Mouse (Mus musculus): ENCODE data around the gene Fam19a1. TPM values are rescaled to one million over a fixed set of nuclear protein-coding genes. Genes with fewer than 3 reads are reported as not detected.

The Fam19a1 gene
- polyA plus RNA-seq, 1 experiment from 2014 or later: 2.3 TPM

DNA sequence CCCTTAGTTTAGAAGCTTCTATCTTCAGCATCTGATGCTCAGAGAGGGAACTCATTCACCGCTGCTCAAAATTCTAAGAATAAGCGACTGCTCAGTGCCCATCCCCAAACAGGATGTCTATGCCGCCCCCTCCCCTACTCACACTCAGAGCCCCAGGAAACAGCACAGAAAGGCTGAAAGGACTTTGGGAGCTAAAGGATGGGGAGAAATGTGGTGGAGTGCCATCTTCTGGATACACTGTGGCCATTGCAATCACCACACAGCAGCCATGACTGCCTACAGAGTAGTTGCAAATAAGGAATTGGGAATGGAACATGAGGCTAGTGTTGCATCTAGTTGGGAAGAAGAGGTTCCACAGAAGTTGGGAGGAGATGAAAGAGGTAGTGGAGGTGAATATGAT, 319.4 kb downstream of the Fam19a1 start:
- Histone ChIP-seq H3K9ac (ENCODE audit: low read length) (no peak overlapping the region), H3K4me3 (ENCODE audit: low read depth, low read length) (no peak overlapping the region), H3K4me1 (ENCODE audit: control insufficient read depth, insufficient read depth, low read length) (no peaks in the 10 kb centered on the region), H3K4me2 (ENCODE audit: low read depth) (no peak overlapping the region), H3K9me3 (ENCODE audit: control insufficient read depth, low read length) (no peaks in the 10 kb centered on the region), H3K27me3 (ENCODE audit: control insufficient read depth, insufficient read depth, low read length) (no peaks in the 10 kb centered on the region), H3K27ac (ENCODE audit: low read depth, low read length) (no peak overlapping the region), H3K36me3 (ENCODE audit: control insufficient read depth, insufficient read depth, low read length) (no peaks in the 10 kb centered on the region)
- 86% methylated on average over 3 of the region's 3 CpGs for WGBS
- no peak for ATAC-seq (ENCODE audit: insufficient read depth, low FRiP score, low TSS enrichment)
- DNase-seq (ENCODE audit: low spot score): no peak

DNA sequence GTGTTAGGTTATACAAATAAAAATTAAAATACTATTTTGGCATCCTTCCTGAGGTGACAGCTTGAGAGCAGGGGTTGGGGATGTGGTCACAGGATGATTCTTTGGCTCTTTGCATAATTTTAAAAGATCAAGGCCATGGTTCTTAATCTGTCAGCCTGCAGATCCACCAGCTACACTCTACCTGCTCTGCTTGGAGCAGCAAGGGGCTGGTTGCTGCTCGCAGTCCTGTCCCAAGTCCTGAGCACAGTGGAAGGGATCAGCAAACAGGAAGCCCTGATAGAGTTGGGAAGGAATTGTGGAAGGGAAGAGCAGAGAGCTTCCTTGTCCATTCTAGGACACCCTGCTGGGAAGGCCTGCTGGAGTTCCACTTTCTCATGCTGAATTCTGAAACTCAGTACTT, 320.9 kb downstream of the Fam19a1 start:
- DNase-seq (ENCODE audit: low spot score) (no peak), ATAC-seq (ENCODE audit: insufficient read depth, low FRiP score, low TSS enrichment) (no peak)
- Histone ChIP-seq H3K27ac (ENCODE audit: low read depth, low read length) (no peak overlapping the region), H3K36me3 (ENCODE audit: control insufficient read depth, insufficient read depth, low read length) (no peaks in the 10 kb centered on the region), H3K4me2 (ENCODE audit: low read depth) (no peak overlapping the region), H3K9me3 (ENCODE audit: control insufficient read depth, low read length) (no peaks in the 10 kb centered on the region), H3K4me1 (ENCODE audit: control insufficient read depth, insufficient read depth, low read length) (no peaks in the 10 kb centered on the region), H3K27me3 (ENCODE audit: control insufficient read depth, insufficient read depth, low read length) (no peaks in the 10 kb centered on the region), H3K4me3 (ENCODE audit: low read depth, low read length) (no peak overlapping the region), H3K9ac (ENCODE audit: low read length) (no peak overlapping the region)
- 78% methylated on average over 1 of the region's 1 CpGs for WGBS

GRCm38 (mm10) chr6:96435545-96435944, 322.6 kb downstream of the Fam19a1 start:
- ATAC-seq (ENCODE audit: insufficient read depth, low FRiP score, low TSS enrichment): no peak
- H3K27ac ChIP-seq (ENCODE audit: low read depth, low read length): no peak overlapping the region
- no peak for DNase-seq (ENCODE audit: low spot score)
- no peaks in the 10 kb centered on the region for H3K9me3 ChIP-seq (ENCODE audit: control insufficient read depth, low read length)
- no peaks in the 10 kb centered on the region for H3K36me3 ChIP-seq (ENCODE audit: control insufficient read depth, insufficient read depth, low read length)
- no peak overlapping the region for H3K4me2 ChIP-seq (ENCODE audit: low read depth)
- H3K4me1 ChIP-seq (ENCODE audit: control insufficient read depth, insufficient read depth, low read length): no peaks in the 10 kb centered on the region
- H3K4me3 ChIP-seq (ENCODE audit: low read depth, low read length): no peak overlapping the region
- no peak overlapping the region for H3K9ac ChIP-seq (ENCODE audit: low read length)
- no peaks in the 10 kb centered on the region for H3K27me3 ChIP-seq (ENCODE audit: control insufficient read depth, insufficient read depth, low read length)
- WGBS: 49% methylated on average over 2 of the region's 2 CpGs

- ATAC-seq (ENCODE audit: insufficient read depth, low FRiP score, low TSS enrichment): no peak
- Histone ChIP-seq H3K27me3 (ENCODE audit: control insufficient read depth, insufficient read depth, low read length) (no peaks in the 10 kb centered on the region), H3K27ac (ENCODE audit: low read depth, low read length) (no peak overlapping the region), H3K9ac (ENCODE audit: low read length) (no peak overlapping the region), H3K9me3 (ENCODE audit: control insufficient read depth, low read length) (no peaks in the 10 kb centered on the region), H3K36me3 (ENCODE audit: control insufficient read depth, insufficient read depth, low read length) (no peaks in the 10 kb centered on the region), H3K4me3 (ENCODE audit: low read depth, low read length) (no peak overlapping the region), H3K4me1 (ENCODE audit: control insufficient read depth, insufficient read depth, low read length) (no peaks in the 10 kb centered on the region), H3K4me2 (ENCODE audit: low read depth) (no peak overlapping the region)
- 53% methylated on average over 3 of the region's 3 CpGs for WGBS
- DNase-seq (ENCODE audit: low spot score): no peak
These were observed 324.9 kb downstream of the Fam19a1 start for GRCm38 (mm10) chr6:96437814-96438213.

- H3K36me3 ChIP-seq (ENCODE audit: control insufficient read depth, insufficient read depth, low read length): no peaks in the 10 kb centered on the region
- no peaks in the 10 kb centered on the region for H3K4me1 ChIP-seq (ENCODE audit: control insufficient read depth, insufficient read depth, low read length)
- DNase-seq (ENCODE audit: low spot score) (no peak), ATAC-seq (ENCODE audit: insufficient read depth, low FRiP score, low TSS enrichment) (no peak)
- no peaks in the 10 kb centered on the region for H3K27me3 ChIP-seq (ENCODE audit: control insufficient read depth, insufficient read depth, low read length)
- no peak overlapping the region for H3K27ac ChIP-seq (ENCODE audit: low read depth, low read length)
- 43% methylated on average over 2 of the region's 2 CpGs for WGBS
- H3K9ac ChIP-seq (ENCODE audit: low read length): no peak overlapping the region
- no peaks in the 10 kb centered on the region for H3K9me3 ChIP-seq (ENCODE audit: control insufficient read depth, low read length)
- no peak overlapping the region for H3K4me3 ChIP-seq (ENCODE audit: low read depth, low read length)
- no peak overlapping the region for H3K4me2 ChIP-seq (ENCODE audit: low read depth)
These were observed 326.5 kb downstream of the Fam19a1 start for GRCm38 (mm10) chr6:96439419-96439818.

DNA sequence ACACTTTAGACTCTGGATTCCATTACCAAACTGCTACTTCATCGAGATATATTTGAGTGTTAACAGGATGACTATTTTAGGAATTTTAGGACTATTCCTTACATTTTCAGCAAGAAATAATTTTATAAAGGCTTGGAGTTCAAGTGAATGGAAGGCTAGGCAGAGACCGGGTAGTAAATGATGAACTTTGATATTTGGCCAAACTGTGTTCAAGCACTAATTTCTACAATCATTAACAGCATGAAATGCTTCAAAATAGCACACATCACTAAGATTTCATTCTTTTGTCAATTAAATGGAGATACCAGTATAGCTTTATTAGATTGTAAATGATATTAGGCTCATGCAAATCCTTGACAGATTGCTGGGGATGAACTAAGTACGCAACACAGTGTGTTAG, 329.0 kb downstream of the Fam19a1 start:
- H3K27me3 ChIP-seq (ENCODE audit: control insufficient read depth, insufficient read depth, low read length): no peaks in the 10 kb centered on the region
- no peaks in the 10 kb centered on the region for H3K9me3 ChIP-seq (ENCODE audit: control insufficient read depth, low read length)
- DNase-seq (ENCODE audit: low spot score) (no peak), ATAC-seq (ENCODE audit: insufficient read depth, low FRiP score, low TSS enrichment) (no peak)
- H3K4me3 ChIP-seq (ENCODE audit: low read depth, low read length): no peak overlapping the region
- 90% methylated on average over 3 of the region's 3 CpGs for WGBS
- H3K9ac ChIP-seq (ENCODE audit: low read length): no peak overlapping the region
- no peaks in the 10 kb centered on the region for H3K4me1 ChIP-seq (ENCODE audit: control insufficient read depth, insufficient read depth, low read length)
- no peak overlapping the region for H3K27ac ChIP-seq (ENCODE audit: low read depth, low read length)
- no peaks in the 10 kb centered on the region for H3K36me3 ChIP-seq (ENCODE audit: control insufficient read depth, insufficient read depth, low read length)
- no peak overlapping the region for H3K4me2 ChIP-seq (ENCODE audit: low read depth)

GRCm38 (mm10) chr6:96447466-96447865, 334.5 kb downstream of the Fam19a1 start:
- Histone ChIP-seq H3K27ac (ENCODE audit: low read depth, low read length) (no peak overlapping the region), H3K4me1 (ENCODE audit: control insufficient read depth, insufficient read depth, low read length) (no peaks in the 10 kb centered on the region), H3K4me3 (ENCODE audit: low read depth, low read length) (no peak overlapping the region), H3K27me3 (ENCODE audit: control insufficient read depth, insufficient read depth, low read length) (no peaks in the 10 kb centered on the region), H3K9me3 (ENCODE audit: control insufficient read depth, low read length) (no peaks in the 10 kb centered on the region), H3K4me2 (ENCODE audit: low read depth) (no peak overlapping the region), H3K36me3 (ENCODE audit: control insufficient read depth, insufficient read depth, low read length) (no peaks in the 10 kb centered on the region), H3K9ac (ENCODE audit: low read length) (no peak overlapping the region)
- 88% methylated on average over 4 of the region's 4 CpGs for WGBS
- DNase-seq (ENCODE audit: low spot score): no peak
- ATAC-seq (ENCODE audit: insufficient read depth, low FRiP score, low TSS enrichment): no peak

GRCm38 (mm10) chr6:96456266-96456665, 343.3 kb downstream of the Fam19a1 start:
- no peak overlapping the region for H3K9ac ChIP-seq (ENCODE audit: low read length)
- H3K27ac ChIP-seq (ENCODE audit: low read depth, low read length): no peak overlapping the region
- H3K27me3 ChIP-seq (ENCODE audit: control insufficient read depth, insufficient read depth, low read length): no peaks in the 10 kb centered on the region
- no peak for ATAC-seq (ENCODE audit: insufficient read depth, low FRiP score, low TSS enrichment)
- no peaks in the 10 kb centered on the region for H3K9me3 ChIP-seq (ENCODE audit: control insufficient read depth, low read length)
- H3K4me3 ChIP-seq (ENCODE audit: low read depth, low read length): no peak overlapping the region
- 75% methylated on average over 1 of the region's 1 CpGs for WGBS
- H3K4me1 ChIP-seq (ENCODE audit: control insufficient read depth, insufficient read depth, low read length): no peaks in the 10 kb centered on the region
- DNase-seq (ENCODE audit: low spot score): no peak
- no peaks in the 10 kb centered on the region for H3K36me3 ChIP-seq (ENCODE audit: control insufficient read depth, insufficient read depth, low read length)
- H3K4me2 ChIP-seq (ENCODE audit: low read depth): no peak overlapping the region

DNA sequence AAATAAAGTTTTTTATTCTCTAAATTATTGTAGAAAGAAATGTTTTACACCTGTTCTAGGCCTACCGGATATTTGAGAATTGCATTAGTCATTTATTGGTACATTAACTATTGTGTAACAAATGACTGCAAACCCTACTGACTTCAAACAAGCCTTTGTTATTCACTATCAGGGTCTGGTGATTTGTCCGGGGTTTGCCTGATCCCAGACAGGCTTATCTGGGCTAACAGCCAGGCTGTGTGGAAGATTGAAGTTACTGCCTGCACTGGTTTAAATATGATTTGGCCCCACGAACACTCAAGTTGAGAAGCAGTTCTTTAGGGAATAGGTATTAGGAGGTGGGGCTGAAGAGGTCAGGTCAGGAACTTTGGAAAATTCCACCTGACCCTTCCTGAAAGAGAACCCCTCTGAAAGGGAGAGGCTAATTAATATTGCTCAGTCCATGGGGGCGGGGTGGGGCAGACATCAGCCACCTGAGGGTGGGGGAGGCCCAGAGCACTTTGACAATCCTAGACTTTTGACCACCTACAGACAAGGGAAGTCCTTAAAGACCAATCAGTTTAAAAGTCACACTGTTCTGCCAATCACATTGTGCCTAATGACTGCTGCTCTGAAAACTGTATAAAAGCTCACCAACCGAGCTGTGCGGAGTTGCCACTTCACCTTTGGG, 344.8 kb downstream of the Fam19a1 start:
- WGBS: 43% methylated on average over 6 of the region's 6 CpGs
- Histone ChIP-seq H3K9ac (ENCODE audit: low read length) (no peak overlapping the region), H3K4me3 (ENCODE audit: low read depth, low read length) (no peak overlapping the region), H3K36me3 (ENCODE audit: control insufficient read depth, insufficient read depth, low read length) (no peaks in the 10 kb centered on the region), H3K27me3 (ENCODE audit: control insufficient read depth, insufficient read depth, low read length) (no peaks in the 10 kb centered on the region), H3K9me3 (ENCODE audit: control insufficient read depth, low read length) (no peaks in the 10 kb centered on the region), H3K4me2 (ENCODE audit: low read depth) (no peak overlapping the region), H3K27ac (ENCODE audit: low read depth, low read length) (no peak overlapping the region), H3K4me1 (ENCODE audit: control insufficient read depth, insufficient read depth, low read length) (no peaks in the 10 kb centered on the region)
- no peak for DNase-seq (ENCODE audit: low spot score)
- ATAC-seq (ENCODE audit: insufficient read depth, low FRiP score, low TSS enrichment): no peak
